In genomic region chr19:9982151-9982851, GRCm38 (mm10) we compare ENCODE assay signal across 8 mouse cellular contexts. TPM values are rescaled to one million over a fixed set of nuclear protein-coding genes. Genes with fewer than 3 reads are reported as not detected.
DNase-seq lines count a peak whose midpoint lies in the region; ATAC-seq and TF ChIP-seq lines count a peak whose summit lies in the region.

No protein-coding gene starts in this region.

- no peaks in the 10 kb centered on the region for H3K9me3 ChIP-seq in ES-E14 (ENCODE audit: control insufficient read depth, insufficient read depth, low read depth, low read length)
- no peaks in the 10 kb centered on the region for H3K9me3 ChIP-seq in forebrain, embryonic 16.5 days (ENCODE audit: control insufficient read depth, low read length)
- H3K9me3 ChIP-seq in lung, embryonic 14.5 days (ENCODE audit: low read depth, low read length) = no peaks in the 10 kb centered on the region

- peak; percentile 99 for TF ChIP-seq POLR2A in olfactory bulb, adult 2 months (IDR thresholded peaks at IDR 0.05; ENCODE audit: insufficient read depth, low read depth, low read length)
- TF ChIP-seq POLR2A in thymus, adult 2 months (IDR thresholded peaks at IDR 0.05; ENCODE audit: control insufficient read depth, extremely low read depth, insufficient read depth, low read length, poor library complexity) = peak; percentile 99

- intact Hi-C loops in heart, postnatal 36 days (cut with DNase I) = loop anchor here (2.0 kb wide), 1 partner anchor 28 kb away; no protein-coding TSS in a partner anchor

- no peaks in the 10 kb centered on the region for H3K27me3 ChIP-seq in forebrain, embryonic 16.5 days (replicated peaks; ENCODE audit: control insufficient read depth, insufficient read depth, low read length)
- no peaks in the 10 kb centered on the region for H3K27me3 ChIP-seq in lung, embryonic 14.5 days (ENCODE audit: insufficient read depth, low read length)
- H3K27me3 ChIP-seq in thymus, adult 2 months (ENCODE audit: control insufficient read depth, insufficient read depth, low read length) = no peaks in the 10 kb centered on the region

- under 1% methylated on average over 59 of the region's 59 CpGs for WGBS in forebrain, embryonic 16.5 days
- under 1% methylated on average over 59 of the region's 59 CpGs for WGBS in lung, embryonic 14.5 days
- WGBS in olfactory bulb, adult 2 months = under 1% methylated on average over 59 of the region's 59 CpGs
- 1% methylated on average over 59 of the region's 59 CpGs for WGBS in thymus, adult 2 months

- peak overlapping the region; percentile 97 to 98 for H3K4me3 ChIP-seq in ES-E14 (ENCODE audit: insufficient read depth in 1 of 2, low read depth in 1 of 2, low read length in 2 of 2, poor library complexity in 1 of 2, severe bottlenecking in 1 of 2)
- H3K4me3 ChIP-seq in forebrain, embryonic 16.5 days (replicated peaks; ENCODE audit: low read length) = peak overlapping the region; percentile 86
- peak overlapping the region; percentile 79 for H3K4me3 ChIP-seq in layer of hippocampus, adult 2 months
- H3K4me3 ChIP-seq in lung, embryonic 14.5 days (ENCODE audit: low read depth, low read length) = peak overlapping the region; percentile 86
- peak overlapping the region; percentile 79 for H3K4me3 ChIP-seq in olfactory bulb, adult 2 months (ENCODE audit: insufficient read depth, low read depth, low read length)
- peak overlapping the region; percentile 70 for H3K4me3 ChIP-seq in thymus, adult 2 months (ENCODE audit: control insufficient read depth, insufficient read depth, low read length)

- peak; percentile 98 for ATAC-seq in forebrain, embryonic 16.5 days
- peak; percentile 97 for ATAC-seq in lung, embryonic 14.5 days (ENCODE audit: insufficient read depth)

- peak overlapping the region; percentile 83 for H3K27ac ChIP-seq in ES-E14 (ENCODE audit: insufficient read depth, low read depth, low read length, poor library complexity, severe bottlenecking)
- H3K27ac ChIP-seq in forebrain, embryonic 16.5 days (ENCODE audit: low read length) = peak overlapping the region; percentile 95
- peak overlapping the region; percentile 94 for H3K27ac ChIP-seq in layer of hippocampus, adult 2 months
- peak overlapping the region; percentile 94 for H3K27ac ChIP-seq in lung, embryonic 14.5 days (ENCODE audit: low read depth)
- peak overlapping the region; percentile 93 for H3K27ac ChIP-seq in olfactory bulb, adult 2 months (ENCODE audit: insufficient read depth, low read depth, low read length)
- H3K27ac ChIP-seq in thymus, adult 2 months (ENCODE audit: control insufficient read depth, insufficient read depth, low read length) = peak overlapping the region; percentile 72

- peak; percentile 93 for DNase-seq in ES-E14 (ENCODE audit: low read depth, low spot score)
- peak; percentile 95 for DNase-seq in cerebellum, adult 11-12 months
- peak; percentile 96 to 97 for DNase-seq in heart, postnatal 36 days
- peak; percentile 97 to 98 for DNase-seq in layer of hippocampus, adult 2 months (ENCODE audit: low spot score in 2 of 2)
- DNase-seq in lung, embryonic 14.5 days = peak; percentile 99
- DNase-seq in thymus, adult 2 months = peak; percentile 95

- H3K4me2 ChIP-seq in forebrain, embryonic 16.5 days (ENCODE audit: low read length) = peak overlapping the region; percentile 89
- peak overlapping the region; percentile 75 for H3K4me2 ChIP-seq in lung, embryonic 14.5 days

- peak overlapping the region; percentile 96 for H3K9ac ChIP-seq in ES-E14 (ENCODE audit: insufficient read depth, low read depth, low read length, poor library complexity, severe bottlenecking)
- peak overlapping the region; percentile 90 for H3K9ac ChIP-seq in forebrain, embryonic 16.5 days (replicated peaks; ENCODE audit: low read depth, low read length)
- H3K9ac ChIP-seq in lung, embryonic 14.5 days = peak overlapping the region; percentile 89

- peaks cover 16% of the 10 kb centered on the region for H3K36me3 ChIP-seq in ES-E14 (ENCODE audit: control insufficient read depth, insufficient read depth, low read length, poor library complexity, severe bottlenecking)
- H3K36me3 ChIP-seq in forebrain, embryonic 16.5 days (ENCODE audit: control insufficient read depth, insufficient read depth) = peaks cover 8% of the 10 kb centered on the region
- H3K36me3 ChIP-seq in lung, embryonic 14.5 days (ENCODE audit: insufficient read depth) = peaks cover 23% of the 10 kb centered on the region
- peaks cover 21% of the 10 kb centered on the region for H3K36me3 ChIP-seq in thymus, adult 2 months (ENCODE audit: control insufficient read depth, insufficient read depth, low read length)

- in situ Hi-C loops in ES-E14 (cut with MboI; ENCODE audit: low sequenced_read_pairs in 2 of 2, unreplicated experiment in 2 of 2) = no loop called here

- H3K4me1 ChIP-seq in ES-E14 (ENCODE audit: control insufficient read depth in 2 of 2, insufficient read depth in 2 of 2, low read length in 2 of 2, poor library complexity in 1 of 2) = peaks cover 8 to 22% of the 10 kb centered on the region in 2 experiments; a peak in 3 of 4 replicates
- peaks cover 21% of the 10 kb centered on the region for H3K4me1 ChIP-seq in forebrain, embryonic 16.5 days (replicated peaks; ENCODE audit: control insufficient read depth, insufficient read depth, low read length)
- peaks cover 20% of the 10 kb centered on the region for H3K4me1 ChIP-seq in lung, embryonic 14.5 days (ENCODE audit: insufficient read depth)
- peaks cover 13% of the 10 kb centered on the region for H3K4me1 ChIP-seq in olfactory bulb, adult 2 months (ENCODE audit: control insufficient read depth, insufficient read depth, low read length)
- H3K4me1 ChIP-seq in thymus, adult 2 months (replicated peaks; ENCODE audit: control insufficient read depth, insufficient read depth, low read length) = peaks cover 16% of the 10 kb centered on the region

- 0 out of 2 replicates have a peak, but pooled peaks have one; percentile 16 for TF ChIP-seq CTCF in layer of hippocampus, adult 2 months (conservative IDR thresholded peaks at IDR 0.05)
- 0 out of 2 replicates have a peak, but pooled peaks have one; percentile 1 for TF ChIP-seq CTCF in lung, embryonic 14.5 days (IDR thresholded peaks at IDR 0.05; ENCODE audit: low read depth)
- TF ChIP-seq CTCF in olfactory bulb, adult 2 months (IDR thresholded peaks at IDR 0.05; ENCODE audit: insufficient read depth, low read depth, low read length) = no peak
- 0 out of 2 replicates have a peak, but pooled peaks have one; percentile 56 for TF ChIP-seq CTCF in thymus, adult 2 months (IDR thresholded peaks at IDR 0.05; ENCODE audit: borderline replicate concordance, control insufficient read depth, extremely low read depth, insufficient read depth, low read length, poor library complexity)

TF ChIP-seq in ES-E14, 5 proteins besides CTCF, POLR2A, EP300 and RAD21:
- no peak for TF ChIP-seq CHD2 (IDR thresholded peaks at IDR 0.05; ENCODE audit: low read depth, low read length)
- no peak for TF ChIP-seq HCFC1 (IDR thresholded peaks at IDR 0.05; ENCODE audit: borderline replicate concordance, insufficient read depth, low read length)
- no peak for TF ChIP-seq ZNF384 (IDR thresholded peaks at IDR 0.05; ENCODE audit: low read depth, low read length)
- TF ChIP-seq ZC3H11A (IDR thresholded peaks at IDR 0.05; ENCODE audit: borderline replicate concordance, low read depth, low read length) = no peak
- TF ChIP-seq MAFK (IDR thresholded peaks at IDR 0.05; ENCODE audit: insufficient read depth, low read depth, low read length) = no peak

RNA-seq across cellular contexts. Expression of gene Fth1, which starts 1.9 kb away (rescaled TPM):
- total RNA-seq in ES-E14 (2012; rRNA removed) = 413 and 478 TPM in 2 replicates
- polyA plus RNA-seq in forebrain, embryonic 16.5 days (2015; fragmentation: Nextera tagmentation; extraction: Ambion mirVana) = 1,497 and 1,681 TPM in 2 replicates
- total RNA-seq in heart, postnatal 36 days (2021) = 1,000 to 10,000 TPM; 2,889 to 3,152 TPM
- total RNA-seq in layer of hippocampus, adult 2 months (2021) = 1,000 to 10,000 TPM; 3,170 to 3,409 TPM
- polyA plus RNA-seq in lung, embryonic 14.5 days (2014; fragmentation: Nextera tagmentation; extraction: Ambion mirVana) = 1,651 and 1,692 TPM in 2 replicates
- polyA plus RNA-seq in olfactory bulb, adult 2 months (2012; ENCODE audit: insufficient read depth, insufficient read length, low replicate concordance, missing spikeins) = 1,416 TPM in 1 of 2 replicates, not detected in the other
- 2,238 and 2,885 TPM in 2 replicates for polyA plus RNA-seq in thymus, adult 2 months (2012; rRNA removed)

RNA-seq across cellular contexts. Expression of gene Best1, which starts 19.1 kb away (rescaled TPM):
- total RNA-seq in ES-E14 (2012; rRNA removed) = 0.62 and 0.95 TPM in 2 replicates
- polyA plus RNA-seq in forebrain, embryonic 16.5 days (2015; fragmentation: Nextera tagmentation; extraction: Ambion mirVana) = 1.2 and 1.5 TPM in 2 replicates
- under 1 TPM; 0.11 to 0.14 TPM for total RNA-seq in heart, postnatal 36 days (2021)
- total RNA-seq in layer of hippocampus, adult 2 months (2021) = 1 to 10 TPM; 1.2 to 1.5 TPM
- 1.0 and 1.4 TPM in 2 replicates for polyA plus RNA-seq in lung, embryonic 14.5 days (2014; fragmentation: Nextera tagmentation; extraction: Ambion mirVana)
- not detected in 2 replicates for polyA plus RNA-seq in olfactory bulb, adult 2 months (2012; ENCODE audit: insufficient read depth, insufficient read length, low replicate concordance, missing spikeins)
- 0.31 and 0.33 TPM in 2 replicates for polyA plus RNA-seq in thymus, adult 2 months (2012; rRNA removed)

RNA-seq across cellular contexts. Expression of gene Rab3il1, which starts 19.2 kb away (rescaled TPM):
- total RNA-seq in ES-E14 (2012; rRNA removed) = 3.8 and 4.0 TPM in 2 replicates
- 18.0 and 18.4 TPM in 2 replicates for polyA plus RNA-seq in forebrain, embryonic 16.5 days (2015; fragmentation: Nextera tagmentation; extraction: Ambion mirVana)
- 1 to 10 TPM; 7.9 to 8.7 TPM for total RNA-seq in heart, postnatal 36 days (2021)
- total RNA-seq in layer of hippocampus, adult 2 months (2021) = 10 to 100 TPM in 1 of 2 experiments, 1 to 10 TPM in 1; 9.7 to 10.4 TPM
- polyA plus RNA-seq in lung, embryonic 14.5 days (2014; fragmentation: Nextera tagmentation; extraction: Ambion mirVana) = 30.9 and 34.0 TPM in 2 replicates
- polyA plus RNA-seq in olfactory bulb, adult 2 months (2012; ENCODE audit: insufficient read depth, insufficient read length, low replicate concordance, missing spikeins) = not detected in 2 replicates
- 12.8 and 15.7 TPM in 2 replicates for polyA plus RNA-seq in thymus, adult 2 months (2012; rRNA removed)

RNA-seq across cellular contexts. Expression of gene Fads3, which starts 59.1 kb away (rescaled TPM):
- 4.0 and 7.2 TPM in 2 replicates for total RNA-seq in ES-E14 (2012; rRNA removed)
- 14.1 and 20.9 TPM in 2 replicates for polyA plus RNA-seq in forebrain, embryonic 16.5 days (2015; fragmentation: Nextera tagmentation; extraction: Ambion mirVana)
- 10 to 100 TPM; 37.8 to 39.8 TPM for total RNA-seq in heart, postnatal 36 days (2021)
- total RNA-seq in layer of hippocampus, adult 2 months (2021) = 10 to 100 TPM; 25.0 to 25.6 TPM
- 31.1 and 38.8 TPM in 2 replicates for polyA plus RNA-seq in lung, embryonic 14.5 days (2014; fragmentation: Nextera tagmentation; extraction: Ambion mirVana)
- not detected in 2 replicates for polyA plus RNA-seq in olfactory bulb, adult 2 months (2012; ENCODE audit: insufficient read depth, insufficient read length, low replicate concordance, missing spikeins)
- polyA plus RNA-seq in thymus, adult 2 months (2012; rRNA removed) = 13.6 and 19.9 TPM in 2 replicates

Comparison
In these comparisons a context has a peak if more than half of its experiments do, and no peak if none do; other contexts are left out.
1. Peak in every context shown above with its lines: DNase-seq, ATAC-seq, H3K4me3 ChIP-seq and H3K27ac ChIP-seq.
2. RNA of gene Rab3il1, which starts 19.2 kb away (polyA plus RNA-seq): 30.9 to 34.0 TPM in lung, embryonic 14.5 days, 18.0 to 18.4 TPM in forebrain, embryonic 16.5 days and 12.8 to 15.7 TPM in thymus, adult 2 months; not detected in olfactory bulb, adult 2 months; every median in the first group is over 10 times any median in the second.